Mouse (Mus musculus): ENCODE results near the gene Fggy. TPM values are rescaled to one million over a fixed set of nuclear protein-coding genes. Genes with fewer than 3 reads are reported as not detected.

The Fggy gene
- total RNA-seq, 1 experiment, result 8.2 TPM

DNA sequence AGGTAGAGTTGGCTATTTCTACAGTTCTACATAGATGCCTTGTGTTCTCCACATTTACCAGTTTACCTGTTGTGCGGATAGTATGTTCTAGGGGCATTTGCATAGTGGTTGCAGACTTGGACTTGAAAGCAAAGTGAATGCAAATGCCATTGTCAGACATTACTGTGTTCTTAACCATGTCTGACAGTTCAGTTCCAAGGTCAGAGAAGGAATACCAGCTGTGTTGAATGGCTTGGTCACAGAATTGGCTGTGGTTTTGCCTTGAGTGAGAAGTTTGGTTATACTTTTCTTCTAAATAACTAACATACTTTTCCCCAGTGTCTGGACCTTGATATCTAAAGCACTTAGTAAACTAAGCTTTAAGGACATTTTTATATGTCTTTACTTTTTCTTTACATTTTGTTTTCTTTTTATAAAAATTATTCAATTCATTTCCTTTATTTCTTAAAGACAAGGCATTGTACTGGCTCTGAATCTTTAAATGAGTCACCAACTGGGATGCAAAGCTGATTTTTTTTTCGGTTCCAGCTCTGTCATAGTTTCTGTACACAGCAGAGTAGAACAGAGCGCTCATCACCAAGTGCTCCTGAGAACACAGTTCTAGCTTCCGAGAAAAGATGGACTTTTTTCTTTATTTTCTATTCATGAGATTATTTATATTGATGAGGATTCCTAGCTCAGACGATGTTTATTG is 123.6 kb downstream of the Fggy start:
- H3K9me3 ChIP-seq (ENCODE audit: control insufficient read depth, insufficient read depth, low read depth, low read length), result no peaks in the 10 kb centered on the region
- TF ChIP-seq ZNF384 (IDR thresholded peaks at IDR 0.05; ENCODE audit: low read depth, low read length) (no peak), HCFC1 (IDR thresholded peaks at IDR 0.05; ENCODE audit: borderline replicate concordance, insufficient read depth, low read length) (no peak), CHD2 (IDR thresholded peaks at IDR 0.05; ENCODE audit: low read depth, low read length) (no peak), ZC3H11A (IDR thresholded peaks at IDR 0.05; ENCODE audit: borderline replicate concordance, low read depth, low read length) (no peak), MAFK (IDR thresholded peaks at IDR 0.05; ENCODE audit: insufficient read depth, low read depth, low read length) (no peak)
- no peak overlapping the region for H3K27ac ChIP-seq (ENCODE audit: insufficient read depth, low read depth, low read length, poor library complexity, severe bottlenecking)
- no peak for DNase-seq (ENCODE audit: low read depth, low spot score)
- peaks cover 13 to 16% of the 10 kb centered on the region in 2 experiments for H3K4me1 ChIP-seq (ENCODE audit: control insufficient read depth in 2 of 2, insufficient read depth in 2 of 2, low read length in 2 of 2, poor library complexity in 1 of 2)
- H3K4me3 ChIP-seq (ENCODE audit: insufficient read depth in 1 of 2, low read depth in 1 of 2, low read length in 2 of 2, poor library complexity in 1 of 2, severe bottlenecking in 1 of 2), result no peak overlapping the region
- no peaks in the 10 kb centered on the region for H3K36me3 ChIP-seq (ENCODE audit: control insufficient read depth, insufficient read depth, low read length, poor library complexity, severe bottlenecking)
- no peak overlapping the region for H3K9ac ChIP-seq (ENCODE audit: insufficient read depth, low read depth, low read length, poor library complexity, severe bottlenecking)
- in situ Hi-C loops (cut with MboI; ENCODE audit: low sequenced_read_pairs in 2 of 2, unreplicated experiment in 2 of 2), result no loop called here

- peak overlapping the region; percentile 91 for H3K27ac ChIP-seq (ENCODE audit: insufficient read depth, low read depth, low read length, poor library complexity, severe bottlenecking)
- TF ChIP-seq ZC3H11A (IDR thresholded peaks at IDR 0.05; ENCODE audit: borderline replicate concordance, low read depth, low read length) (no peak), MAFK (IDR thresholded peaks at IDR 0.05; ENCODE audit: insufficient read depth, low read depth, low read length) (0 out of 2 replicates have a peak, but pooled peaks have one; percentile 27), CHD2 (IDR thresholded peaks at IDR 0.05; ENCODE audit: low read depth, low read length) (no peak; the same call in 1 of the 2 replicates)
- DNase-seq (ENCODE audit: low read depth, low spot score), result peak; percentile 74
- peaks cover 14 to 16% of the 10 kb centered on the region in 2 experiments for H3K4me1 ChIP-seq (ENCODE audit: control insufficient read depth in 2 of 2, insufficient read depth in 2 of 2, low read length in 2 of 2, poor library complexity in 1 of 2)
- no peaks in the 10 kb centered on the region for H3K9me3 ChIP-seq (ENCODE audit: control insufficient read depth, insufficient read depth, low read depth, low read length)
- no peaks in the 10 kb centered on the region for H3K36me3 ChIP-seq (ENCODE audit: control insufficient read depth, insufficient read depth, low read length, poor library complexity, severe bottlenecking)
- H3K4me3 ChIP-seq (ENCODE audit: insufficient read depth in 1 of 2, low read depth in 1 of 2, low read length in 2 of 2, poor library complexity in 1 of 2, severe bottlenecking in 1 of 2), result no peak overlapping the region
- in situ Hi-C loops (cut with MboI; ENCODE audit: low sequenced_read_pairs in 2 of 2, unreplicated experiment in 2 of 2), result no loop called here
- no peak overlapping the region for H3K9ac ChIP-seq (ENCODE audit: insufficient read depth, low read depth, low read length, poor library complexity, severe bottlenecking)
These were observed 127.3 kb downstream of the Fggy start for GRCm38 (mm10) chr4:95684522-95685080.

DNA sequence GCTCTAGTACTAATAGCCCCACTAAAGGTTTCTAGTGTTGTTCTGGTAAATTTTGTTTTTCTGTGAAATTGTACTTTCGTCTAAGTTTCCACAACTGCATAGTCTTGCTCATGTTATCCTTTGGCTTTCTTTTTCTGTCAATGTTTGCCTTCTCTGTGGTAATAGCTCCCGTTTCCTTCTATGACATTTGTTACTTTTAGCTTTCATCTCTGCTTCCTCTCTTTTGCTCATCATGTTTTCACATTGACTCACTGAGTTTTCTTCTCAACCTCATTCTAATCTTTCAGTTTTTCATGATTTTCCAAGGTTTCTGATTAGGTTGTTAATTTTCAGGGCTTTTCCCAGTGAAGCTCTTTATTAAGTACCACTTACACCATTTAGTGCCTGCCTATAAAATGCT is 129.5 kb downstream of the Fggy start:
- TF ChIP-seq ZNF384 (IDR thresholded peaks at IDR 0.05; ENCODE audit: low read depth, low read length) (no peak), ZC3H11A (IDR thresholded peaks at IDR 0.05; ENCODE audit: borderline replicate concordance, low read depth, low read length) (no peak), CHD2 (IDR thresholded peaks at IDR 0.05; ENCODE audit: low read depth, low read length) (no peak), MAFK (IDR thresholded peaks at IDR 0.05; ENCODE audit: insufficient read depth, low read depth, low read length) (no peak), HCFC1 (IDR thresholded peaks at IDR 0.05; ENCODE audit: borderline replicate concordance, insufficient read depth, low read length) (no peak)
- in situ Hi-C loops (cut with MboI; ENCODE audit: low sequenced_read_pairs in 2 of 2, unreplicated experiment in 2 of 2), result no loop called here
- no peak overlapping the region for H3K27ac ChIP-seq (ENCODE audit: insufficient read depth, low read depth, low read length, poor library complexity, severe bottlenecking)
- no peak for DNase-seq (ENCODE audit: low read depth, low spot score)
- H3K4me3 ChIP-seq (ENCODE audit: insufficient read depth in 1 of 2, low read depth in 1 of 2, low read length in 2 of 2, poor library complexity in 1 of 2, severe bottlenecking in 1 of 2), result no peak overlapping the region
- no peak overlapping the region for H3K9ac ChIP-seq (ENCODE audit: insufficient read depth, low read depth, low read length, poor library complexity, severe bottlenecking)
- no peaks in the 10 kb centered on the region for H3K36me3 ChIP-seq (ENCODE audit: control insufficient read depth, insufficient read depth, low read length, poor library complexity, severe bottlenecking)
- no peaks in the 10 kb centered on the region for H3K9me3 ChIP-seq (ENCODE audit: control insufficient read depth, insufficient read depth, low read depth, low read length)
- peaks cover 14 to 16% of the 10 kb centered on the region in 2 experiments for H3K4me1 ChIP-seq (ENCODE audit: control insufficient read depth in 2 of 2, insufficient read depth in 2 of 2, low read length in 2 of 2, poor library complexity in 1 of 2)

GRCm38 (mm10) chr4:95687350-95687749 is 130.0 kb downstream of the Fggy start:
- Histone ChIP-seq H3K9ac (ENCODE audit: insufficient read depth, low read depth, low read length, poor library complexity, severe bottlenecking) (no peak overlapping the region), H3K4me3 (ENCODE audit: insufficient read depth in 1 of 2, low read depth in 1 of 2, low read length in 2 of 2, poor library complexity in 1 of 2, severe bottlenecking in 1 of 2) (no peak overlapping the region), H3K36me3 (ENCODE audit: control insufficient read depth, insufficient read depth, low read length, poor library complexity, severe bottlenecking) (no peaks in the 10 kb centered on the region), H3K27ac (ENCODE audit: insufficient read depth, low read depth, low read length, poor library complexity, severe bottlenecking) (no peak overlapping the region), H3K9me3 (ENCODE audit: control insufficient read depth, insufficient read depth, low read depth, low read length) (no peaks in the 10 kb centered on the region), H3K4me1 (ENCODE audit: control insufficient read depth in 2 of 2, insufficient read depth in 2 of 2, low read length in 2 of 2, poor library complexity in 1 of 2) (peaks cover 14 to 16% of the 10 kb centered on the region in 2 experiments)
- DNase-seq (ENCODE audit: low read depth, low spot score), result no peak
- TF ChIP-seq HCFC1 (IDR thresholded peaks at IDR 0.05; ENCODE audit: borderline replicate concordance, insufficient read depth, low read length), result no peak
- no peak for TF ChIP-seq MAFK (IDR thresholded peaks at IDR 0.05; ENCODE audit: insufficient read depth, low read depth, low read length)
- TF ChIP-seq CHD2 (IDR thresholded peaks at IDR 0.05; ENCODE audit: low read depth, low read length), result no peak
- TF ChIP-seq ZC3H11A (IDR thresholded peaks at IDR 0.05; ENCODE audit: borderline replicate concordance, low read depth, low read length), result no peak
- no peak for TF ChIP-seq ZNF384 (IDR thresholded peaks at IDR 0.05; ENCODE audit: low read depth, low read length)
- in situ Hi-C loops (cut with MboI; ENCODE audit: low sequenced_read_pairs in 2 of 2, unreplicated experiment in 2 of 2), result no loop called here

All from ES-E14 (cell line).